Mouse (Mus musculus): ENCODE results near the gene 1700013G24Rik.

- no peak for TF ChIP-seq CTCF (IDR thresholded peaks at IDR 0.05; ENCODE audit: borderline replicate concordance, insufficient read depth, low read length)
- TF ChIP-seq POLR2A (IDR thresholded peaks at IDR 0.05; ENCODE audit: low read depth, low read length): no peak
Measured at GRCm38 (mm10) chr4:137409691-137410090, 43.4 kb upstream of the 1700013G24Rik start, which contains the start of gene Cela3a.

Data from embryonic fibroblast, embryonic 13.5 days (primary cell).